Mouse (Mus musculus) megakaryocyte, embryonic 14.5 days (primary cell): Measurements from ENCODE around the gene Slc25a41.

Experiments
- FLI1 ChIP-seq: IDR thresholded peaks from 2 replicates; pipeline ENCODE4 v1.6.1; 2012; ENCODE audit warnings: low read length, inconsistent platforms, mixed read lengths
- GATA1 ChIP-seq: IDR thresholded peaks from 3 replicates; pipeline ENCODE4 v1.6.1; 2012; ENCODE audit warnings: mixed read lengths, low read length, inconsistent platforms, borderline replicate concordance

GRCm38 (mm10) chr17:56988441-56988840, 53.0 kb downstream of the Slc25a41 start:
- TF ChIP-seq GATA1 (no peak), FLI1 (no peak)
